Mouse (Mus musculus): ENCODE measurements around the gene Srebf1. TPM values are rescaled to one million over a fixed set of nuclear protein-coding genes. Genes with fewer than 3 reads are reported as not detected.

Srebf1 gene
- polyA plus RNA-seq, 1 experiment from 2014 or later = 15.2 TPM

Other genes with a start within 250 kb of the Srebf1 start
- 0.36 to 2.6 TPM (median 1.5 TPM) in 3 replicates for gene Pemt, start 176.1 kb downstream of the Srebf1 start, polyA plus RNA-seq (2018)
- 10.5 to 12.9 TPM (median 11.0 TPM) in 3 replicates for gene Rai1, start 117.6 kb downstream of the Srebf1 start, polyA plus RNA-seq (2018)
- 8.1 to 12.3 TPM (median 11.2 TPM) in 3 replicates for gene Tom1l2, start 130.3 kb upstream of the Srebf1 start, polyA plus RNA-seq (2018)
- gene Drc3, start 130.7 kb upstream of the Srebf1 start, polyA plus RNA-seq (2018) = 0.12 TPM in 1 of 3 replicates, not detected in the others
- gene Gid4, start 194.6 kb upstream of the Srebf1 start, polyA plus RNA-seq (2018) = 8.3 to 13.8 TPM (median 11.1 TPM) in 3 replicates
- 14.8 to 26.6 TPM (median 21.7 TPM) in 3 replicates for gene Atpaf2, start 195.9 kb upstream of the Srebf1 start, polyA plus RNA-seq (2018)
- gene Drg2, start 232.0 kb upstream of the Srebf1 start, polyA plus RNA-seq (2018) = 26.2 to 51.6 TPM (median 29.1 TPM) in 3 replicates
- not detected in 3 replicates for gene Myo15, start 246.8 kb upstream of the Srebf1 start, polyA plus RNA-seq (2018)

Measured in macrophage (primary cell).